Mouse (Mus musculus) liver, adult 2 months (tissue): ENCODE results near the gene Cog3.
A peak's percentile ranks its signal among the peaks of the same experiment; 100 is the strongest.

Experiments used
- CTCF ChIP-seq: fragments of 200-500 bp; IDR thresholded peaks from 2 replicates; pipeline ENCODE4 v1.5.1; 2011; ENCODE audit warnings: low read depth, low read length, control low read depth
- POLR2A ChIP-seq: fragments of 200-500 bp; IDR thresholded peaks from 2 replicates; pipeline ENCODE4 v1.6.1; 2011; ENCODE audit warnings: low read length, control low read depth; ENCODE audit not compliant: insufficient read depth; ENCODE audit errors: extremely low read depth

- TF ChIP-seq CTCF (peak; percentile 36; the same call in 1 of the 2 replicates), POLR2A (no peak)
Measured at GRCm38 (mm10) chr14:75727046-75727445, 27.3 kb downstream of the Cog3 start.
